Comparison of ENCODE assay signal across 16 mouse cellular contexts in genomic region chr10:67512871-67513270, GRCm38 (mm10). TPM values are rescaled to one million over a fixed set of nuclear protein-coding genes. Genes with fewer than 3 reads are reported as not detected.
"Had no signal": no experiment of that assay in that cellular context is flagged by ENCODE, and none has a peak within 500 bp of the region (broad histone marks: within the 10 kb centered on the region; RNA-seq: fewer than 3 reads in every experiment).

No protein-coding gene starts in this region.

- DNase-seq: liver, postnatal 0 days; lung, adult 2 months; lung, postnatal 14 days; lung, postnatal 36 days; thymus, adult 18-20 months; thymus, postnatal 36 days had no signal

- H3K36me3 ChIP-seq: liver, embryonic 15.5 days; lung, embryonic 15.5 days; midbrain, embryonic 13.5 days; midbrain, embryonic 15.5 days; neural tube, embryonic 12.5 days; stomach, embryonic 15.5 days had no signal

- H3K27me3 ChIP-seq: liver, embryonic 15.5 days; lung, embryonic 15.5 days; megakaryocyte, embryonic 14.5 days; midbrain, embryonic 13.5 days; midbrain, embryonic 15.5 days; neural tube, embryonic 12.5 days; stomach, embryonic 15.5 days had no signal

- H3K4me3 ChIP-seq: liver, embryonic 15.5 days; lung, embryonic 15.5 days; megakaryocyte, embryonic 14.5 days; midbrain, embryonic 13.5 days; midbrain, embryonic 15.5 days; neural tube, embryonic 12.5 days; stomach, embryonic 15.5 days had no signal

- H3K4me1 ChIP-seq: liver, embryonic 15.5 days; lung, embryonic 15.5 days; megakaryocyte, embryonic 14.5 days; midbrain, embryonic 13.5 days; midbrain, embryonic 15.5 days; neural tube, embryonic 12.5 days; stomach, embryonic 15.5 days had no signal

- H3K27ac ChIP-seq: liver, embryonic 15.5 days; lung, embryonic 15.5 days; macrophage; midbrain, embryonic 13.5 days; midbrain, embryonic 15.5 days; neural tube, embryonic 12.5 days; stomach, embryonic 15.5 days; stomach, postnatal 0 days had no signal

RNA-seq across cellular contexts. Expression of gene Egr2, which starts 22.4 kb away (rescaled TPM):
- polyA plus RNA-seq: midbrain, embryonic 11.5 days had no signal
